Mouse (Mus musculus): ENCODE data around the gene Clcnkb.

The Clcnkb gene

DNA sequence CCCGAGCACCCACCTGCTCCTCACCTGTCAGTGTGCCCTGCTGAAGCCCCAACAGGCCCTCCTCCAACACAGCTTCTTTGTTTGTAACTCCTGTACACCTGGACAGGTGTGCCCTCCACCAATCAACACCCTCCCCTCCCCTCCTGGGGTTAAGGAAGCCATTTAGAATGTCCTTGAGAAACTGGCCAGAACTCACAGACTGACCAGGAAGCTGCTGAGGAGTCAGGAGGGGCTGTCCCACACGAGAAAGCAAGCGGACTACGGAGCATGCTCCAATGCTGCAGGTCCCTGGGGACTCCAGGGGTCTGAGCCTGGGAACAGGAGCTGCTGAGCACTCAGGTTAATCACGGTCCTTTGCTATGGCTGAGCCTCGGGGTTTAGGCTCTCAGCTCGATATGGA, at the start of gene Clcnkb:
Clcnkb (minus strand) TSS at position 91 of the 400 bp plus-strand sequence.
- DNase-seq: peak; percentile 68

DNA sequence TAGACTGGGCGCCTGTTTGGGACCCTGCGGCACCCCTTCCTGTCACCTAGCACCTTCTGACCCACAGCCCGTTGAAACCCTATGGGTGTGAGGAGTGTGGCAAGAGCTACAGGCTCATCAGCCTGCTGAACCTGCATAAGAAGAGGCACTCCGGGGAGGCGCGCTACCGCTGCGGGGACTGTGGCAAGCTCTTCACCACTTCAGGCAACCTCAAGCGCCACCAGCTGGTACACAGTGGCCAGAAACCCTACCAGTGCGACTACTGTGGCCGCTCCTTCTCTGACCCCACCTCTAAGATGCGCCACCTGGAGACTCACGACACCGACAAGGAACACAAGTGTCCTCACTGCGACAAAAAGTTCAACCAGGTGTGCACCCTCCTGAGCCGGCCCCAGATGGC, 48.9 kb upstream of the Clcnkb start:
- no peak for DNase-seq

DNA sequence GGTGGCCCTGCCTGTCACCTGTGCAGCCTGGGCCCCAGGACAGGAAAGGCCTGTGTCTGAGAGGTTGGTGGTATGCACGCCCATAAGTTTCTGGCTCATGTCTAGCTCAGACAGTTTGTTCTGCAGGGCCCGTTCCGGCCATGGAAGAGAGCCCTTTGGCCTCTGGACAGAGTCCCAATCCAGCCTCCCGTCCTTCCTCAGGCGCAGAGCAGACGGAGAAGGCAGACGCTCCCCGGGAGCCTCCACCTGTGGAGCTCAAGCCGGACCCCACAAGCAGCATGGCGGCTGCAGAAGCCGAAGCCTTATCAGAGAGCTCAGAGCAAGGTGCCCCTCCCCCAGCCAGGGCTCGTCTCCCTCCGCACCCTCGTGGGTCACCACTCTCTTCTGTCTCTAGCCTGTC, 47.7 kb upstream of the Clcnkb start:
- peak; percentile 71 for DNase-seq

DNA sequence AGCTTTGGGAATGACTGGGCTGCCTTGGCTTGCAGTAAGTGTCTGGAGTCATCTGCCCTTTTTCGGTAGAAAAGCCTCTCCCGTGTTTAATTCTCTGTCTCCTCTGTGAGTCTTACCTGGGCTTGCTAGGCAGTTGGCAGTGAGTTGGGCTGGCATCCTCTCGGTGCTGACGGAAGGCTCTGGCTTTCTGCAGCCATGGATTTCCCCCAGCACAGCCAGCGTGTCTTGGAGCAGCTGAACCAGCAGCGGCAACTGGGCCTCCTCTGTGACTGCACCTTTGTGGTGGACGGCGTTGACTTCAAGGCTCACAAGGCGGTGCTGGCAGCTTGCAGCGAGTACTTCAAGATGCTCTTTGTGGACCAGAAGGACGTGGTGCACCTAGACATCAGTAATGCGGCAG, 45.8 kb upstream of the Clcnkb start:
- DNase-seq: no peak

DNA sequence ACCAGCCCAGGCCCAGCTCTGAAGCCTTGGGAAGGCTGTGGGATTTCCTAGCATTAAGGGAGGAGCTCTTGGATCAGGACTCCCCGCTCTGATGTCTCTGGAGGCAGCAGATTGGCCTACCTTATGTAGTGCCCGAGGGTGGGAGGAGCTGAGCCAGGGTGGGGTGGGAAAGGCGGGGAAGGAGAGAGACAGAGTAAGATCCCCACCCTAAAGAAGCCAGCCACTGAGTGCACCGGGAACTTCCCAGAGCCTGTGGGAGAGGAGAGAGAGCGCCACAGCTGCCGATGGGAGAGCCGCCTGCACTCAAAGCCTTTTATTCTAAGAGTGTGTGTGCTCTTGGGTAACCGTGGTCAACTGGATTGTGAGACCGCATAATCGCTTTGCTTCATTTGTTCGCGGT, 45.3 kb upstream of the Clcnkb start:
- DNase-seq: no peak

DNA sequence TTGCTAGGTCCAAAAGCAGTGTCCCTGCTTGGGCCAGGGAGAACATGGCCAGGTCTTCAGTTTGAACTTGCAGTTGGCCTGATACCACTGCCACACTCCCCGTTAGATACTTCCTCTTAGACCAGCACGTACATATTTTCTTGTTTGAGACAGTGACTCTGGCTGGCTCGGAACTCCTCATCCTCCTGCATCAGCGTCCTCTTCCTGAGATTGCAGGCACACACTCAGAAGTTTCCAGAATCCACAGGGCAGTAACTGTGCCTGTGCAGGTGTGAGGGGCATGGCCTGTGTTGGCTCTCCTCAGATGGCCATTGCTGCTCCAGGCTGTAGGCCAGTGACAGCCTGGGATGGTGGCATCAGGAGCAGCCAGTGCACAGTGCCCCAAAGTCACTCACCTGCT, 44.7 kb upstream of the Clcnkb start:
- DNase-seq: no peak

DNA sequence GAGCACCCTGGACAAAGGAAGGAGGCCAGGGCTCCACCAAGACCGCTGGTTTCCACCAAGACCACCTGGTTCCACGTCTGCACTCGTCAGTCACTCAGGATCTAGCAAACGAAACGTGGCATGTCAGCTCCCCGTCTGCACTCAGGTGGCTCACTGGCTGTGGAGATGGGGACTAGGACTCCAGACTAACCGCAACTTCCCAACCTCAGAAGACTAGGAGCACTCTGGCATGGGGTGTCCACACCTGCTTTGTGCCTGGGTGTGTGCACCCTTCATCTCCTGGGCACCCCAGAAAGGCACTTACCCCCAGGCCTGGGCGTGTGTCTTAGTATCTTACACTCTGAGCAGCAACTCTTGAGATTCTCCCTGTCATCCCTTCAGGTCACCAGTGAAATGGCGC, 44.0 kb upstream of the Clcnkb start:
- no peak for DNase-seq

DNA sequence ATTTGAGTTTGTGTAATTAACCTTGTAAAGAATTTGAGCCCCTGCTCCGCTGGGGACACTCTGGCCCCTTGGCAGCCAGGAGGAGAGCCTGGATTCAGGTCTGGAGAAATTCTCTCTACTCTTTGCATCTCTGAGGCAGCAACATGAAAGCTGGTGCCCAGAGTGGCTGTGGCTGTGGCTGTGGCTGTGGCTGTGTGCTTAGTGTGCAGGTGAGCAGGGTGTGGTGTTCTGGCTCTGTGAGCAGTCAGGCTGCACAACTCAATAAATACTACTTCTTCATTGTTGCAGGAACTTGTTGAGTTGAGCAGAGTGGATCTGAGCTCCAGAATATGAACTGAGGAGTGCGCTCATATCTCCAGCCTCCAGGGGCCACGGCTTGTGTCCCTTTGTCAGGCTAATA, 43.1 kb upstream of the Clcnkb start:
- no peak for DNase-seq

DNA sequence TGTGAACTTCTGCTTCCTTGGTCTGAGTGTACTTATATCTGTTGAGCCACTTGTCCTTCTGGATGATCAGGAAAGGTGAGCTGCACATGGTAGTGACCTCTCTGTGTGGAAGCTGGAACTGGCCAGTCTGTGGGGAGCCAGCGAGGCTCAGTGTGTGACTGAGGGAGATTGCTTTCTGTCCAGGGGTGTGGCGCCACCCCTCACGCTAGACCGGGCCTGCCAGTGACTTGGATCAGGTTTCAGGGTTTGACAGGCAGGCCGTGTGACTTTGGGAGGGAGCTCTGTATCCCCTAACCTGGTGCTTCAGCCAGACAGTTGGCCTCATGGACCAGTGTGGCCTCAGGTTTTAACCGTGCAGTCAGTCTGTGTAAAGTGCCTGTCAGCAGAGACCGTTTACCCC, 42.4 kb upstream of the Clcnkb start:
- DNase-seq: peak; percentile 55

DNA sequence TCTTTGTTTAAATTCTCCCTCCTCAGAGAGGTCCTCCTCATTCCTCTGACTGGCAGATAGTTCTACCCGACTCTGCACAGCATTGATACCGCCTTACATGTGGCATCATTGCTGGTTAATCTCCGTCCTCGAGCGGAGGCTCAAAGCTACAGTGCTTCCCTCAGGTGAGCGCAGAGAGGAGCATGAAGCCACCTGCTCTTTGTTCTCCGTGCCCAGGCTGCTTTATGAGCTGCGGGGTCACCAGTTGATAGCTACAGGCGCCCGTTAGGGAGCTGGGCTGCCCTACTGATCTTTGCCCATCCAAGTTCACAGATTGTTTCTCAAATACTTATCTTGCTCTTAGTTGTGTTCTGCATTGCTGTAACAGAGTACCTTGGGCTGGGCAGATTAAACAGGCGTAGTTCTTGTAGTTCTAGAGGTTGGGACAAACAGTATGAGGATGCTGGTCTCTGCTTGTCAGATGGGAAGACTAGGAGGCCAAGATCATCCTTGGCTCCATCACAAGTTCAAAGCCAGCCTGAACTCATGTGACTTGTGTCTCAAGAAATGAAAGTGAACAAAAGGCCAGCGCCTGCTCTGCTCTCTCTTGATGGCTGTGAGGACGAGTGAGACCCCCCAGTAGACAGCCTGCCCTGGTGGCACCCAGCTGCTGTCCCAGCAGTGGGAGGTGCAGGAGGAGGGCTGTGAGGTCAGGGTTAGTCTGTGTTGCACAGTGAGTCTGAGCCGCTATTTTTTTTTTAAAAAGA, 40.6 kb upstream of the Clcnkb start:
- DNase-seq: no peak

DNA sequence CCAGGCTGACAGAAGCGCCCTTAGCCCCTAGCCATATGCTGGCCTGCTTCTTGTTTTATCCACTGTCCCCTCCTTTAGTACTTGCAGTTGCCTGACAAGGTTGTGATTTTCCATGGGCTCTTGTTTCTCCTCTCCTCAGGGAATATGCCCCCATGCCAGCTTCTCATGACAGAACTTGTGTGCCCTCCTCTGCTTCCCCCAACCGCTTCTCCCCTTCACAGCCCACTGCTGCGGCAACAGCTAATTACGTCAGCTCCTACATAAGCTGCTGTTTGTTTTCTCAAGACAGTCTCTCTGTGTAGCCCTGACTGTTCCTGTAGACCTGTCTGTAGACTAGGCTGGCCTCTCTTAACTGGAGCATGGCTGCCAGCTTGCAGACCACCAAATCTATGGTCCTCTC, 39.7 kb upstream of the Clcnkb start:
- no peak for DNase-seq

DNA sequence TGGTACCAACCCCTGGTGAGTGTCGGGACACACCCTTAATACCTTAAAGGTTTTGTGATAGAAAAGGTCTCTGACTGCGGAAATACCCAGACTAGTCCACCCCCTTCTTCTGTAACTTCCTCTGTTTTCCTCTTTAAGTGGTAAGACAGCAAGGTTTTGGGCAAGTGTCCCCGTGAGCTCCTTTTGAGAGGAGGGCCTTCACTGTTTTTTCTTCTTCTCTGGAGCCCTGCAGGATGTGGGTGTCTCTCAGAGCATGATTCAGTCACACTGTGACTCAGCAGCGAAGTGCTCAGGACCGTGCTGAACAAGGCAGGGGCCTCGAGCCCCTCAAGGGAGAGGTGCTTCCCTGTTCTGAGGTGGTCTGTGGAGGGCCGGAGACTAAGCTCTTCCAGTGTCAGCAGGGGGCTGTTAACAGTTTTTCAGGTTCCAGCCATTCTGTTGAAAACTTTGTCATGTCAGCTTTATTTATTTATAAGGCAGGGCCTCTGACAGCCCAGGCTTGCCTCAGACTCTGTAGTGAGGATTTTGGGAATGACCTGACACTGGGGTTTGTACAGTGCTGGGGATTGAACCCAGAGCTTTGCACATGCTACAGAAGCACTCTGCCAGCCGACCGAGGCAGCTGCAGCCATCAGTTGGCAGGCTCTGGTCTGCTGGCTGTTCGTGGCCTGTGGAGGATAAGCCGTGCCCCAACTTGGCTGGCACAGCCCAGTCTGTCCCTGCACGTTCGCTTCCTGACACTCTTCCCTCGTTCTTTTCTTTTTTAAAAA, 39.0 kb upstream of the Clcnkb start:
- DNase-seq: no peak

DNA sequence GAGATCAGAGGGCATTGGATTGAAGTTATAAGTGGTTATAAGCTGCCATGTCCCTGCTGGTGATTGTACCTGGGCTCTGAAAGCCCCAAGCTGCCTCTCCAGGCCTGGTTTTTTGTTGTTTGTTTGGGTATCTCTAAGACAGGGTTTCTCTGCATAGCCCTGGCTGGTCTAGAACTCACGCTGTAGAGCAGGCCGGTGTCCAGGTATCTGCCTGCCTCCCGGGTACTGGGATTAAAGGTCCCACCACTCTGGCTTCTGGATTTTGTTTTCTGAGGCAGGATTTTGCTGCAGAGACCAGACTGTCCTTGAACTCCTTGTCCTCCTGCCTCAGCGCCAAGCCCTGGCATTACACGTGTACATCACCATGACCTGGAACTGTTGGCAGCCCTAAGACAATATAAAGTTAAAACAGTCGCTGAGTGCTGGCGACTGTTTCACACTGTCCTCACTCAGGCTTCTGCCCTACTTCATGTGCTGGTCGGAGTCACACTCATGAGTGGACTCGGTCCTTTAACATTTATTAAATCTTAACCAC, 36.2 kb upstream of the Clcnkb start:
- no peak for DNase-seq

DNA sequence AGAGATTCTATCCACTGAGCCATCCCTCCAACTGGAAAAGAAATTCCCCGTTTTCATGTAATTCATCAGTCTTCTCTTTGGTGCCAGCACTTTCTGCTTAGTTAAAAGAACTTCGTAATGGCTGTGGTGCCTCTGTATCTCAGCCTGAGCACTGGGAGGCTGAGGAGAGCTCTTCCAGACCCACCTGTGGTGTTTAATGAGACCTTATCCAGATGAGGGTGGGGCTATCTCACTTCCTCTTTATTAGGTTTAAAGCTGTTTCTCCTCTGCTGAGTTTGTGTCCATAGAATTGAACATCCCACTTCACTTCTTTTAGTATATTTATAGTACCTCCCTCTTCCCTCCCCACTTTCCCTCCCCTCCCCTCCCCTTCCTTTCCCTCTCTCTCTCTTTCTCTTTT, 35.4 kb upstream of the Clcnkb start:
- no peak for DNase-seq

DNA sequence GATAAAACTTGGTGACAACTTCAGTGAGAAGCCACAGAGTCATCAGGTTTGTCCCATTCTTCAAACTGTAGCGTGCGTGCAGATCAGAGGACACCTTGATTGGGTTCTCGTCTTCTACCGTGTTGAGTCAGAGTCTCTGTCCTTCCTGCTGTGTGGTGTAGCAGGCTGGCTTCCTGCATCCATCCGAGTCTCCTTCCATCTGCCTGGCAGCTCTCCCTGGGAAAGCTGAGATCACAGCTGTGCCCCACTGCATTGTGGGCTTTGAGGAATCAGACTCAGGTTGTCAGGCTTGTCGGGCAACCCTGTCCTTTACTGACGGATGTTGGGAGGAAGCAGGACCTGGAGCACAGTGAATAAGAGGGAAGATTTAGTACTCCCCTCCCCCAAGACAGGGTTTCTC, 30.4 kb upstream of the Clcnkb start:
- no peak for DNase-seq

DNA sequence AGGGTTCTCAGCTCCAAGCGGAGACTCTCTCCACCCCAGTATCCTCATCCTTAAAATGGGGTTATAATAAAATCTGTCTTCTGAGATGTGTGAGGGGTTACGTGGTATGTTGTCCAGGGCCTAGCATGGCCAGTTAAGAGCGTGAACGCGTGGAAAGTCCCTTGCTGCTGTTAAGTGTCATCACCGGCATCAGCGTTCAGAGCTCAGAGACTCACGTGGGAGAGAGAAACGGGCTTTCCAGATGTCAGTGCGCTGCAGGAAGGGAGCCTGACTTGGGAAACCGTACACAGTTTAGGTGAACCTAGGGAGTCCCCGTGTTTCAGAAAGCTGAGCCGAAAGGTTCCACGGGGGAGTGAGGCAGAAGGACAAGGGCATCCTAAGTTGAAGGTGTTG, 29.5 kb upstream of the Clcnkb start:
- no peak for DNase-seq

DNA sequence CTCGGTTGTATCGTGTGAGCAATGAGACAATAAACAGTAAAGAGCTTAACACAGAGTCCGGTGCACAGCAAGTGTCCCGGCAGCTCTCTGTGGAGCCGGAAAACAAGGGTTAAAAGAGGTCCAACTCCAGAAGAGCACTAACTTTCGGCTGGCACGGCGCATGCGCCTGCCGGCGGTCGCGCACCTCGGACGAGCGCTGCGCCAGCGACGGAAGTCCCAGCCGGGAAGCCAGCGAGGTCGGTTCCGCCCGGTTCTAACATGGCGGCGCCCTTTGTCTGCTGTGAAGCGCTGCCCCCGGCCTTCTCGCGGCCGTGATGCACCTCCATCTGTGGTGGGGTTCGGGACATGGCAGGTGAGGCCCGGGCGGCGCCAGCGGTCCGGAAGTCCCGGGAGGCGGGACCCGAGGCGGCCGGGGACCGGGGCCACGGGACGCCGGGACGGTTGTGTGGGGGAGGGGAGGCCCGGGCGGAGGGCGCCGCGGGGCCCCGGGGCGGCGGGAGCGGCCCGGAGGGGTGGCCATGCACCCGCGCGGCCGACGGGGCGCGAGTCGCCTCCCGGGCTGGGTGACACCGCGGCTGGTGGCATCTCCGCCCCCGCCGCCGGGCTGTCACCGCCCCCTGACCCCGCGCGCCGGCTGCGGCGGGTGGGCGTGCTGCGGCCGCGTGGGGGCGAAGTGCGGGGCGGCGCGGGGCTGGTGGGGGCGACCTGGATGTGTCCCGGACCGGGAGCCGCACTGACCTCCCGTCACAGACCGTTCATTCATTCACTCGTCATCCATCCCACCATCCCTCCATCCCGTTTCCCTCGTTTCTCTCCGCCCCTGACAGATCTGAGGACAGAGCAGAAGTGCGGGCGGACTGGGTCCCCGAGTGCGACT, 28.9 kb upstream of the Clcnkb start, which contains the start of gene Zbtb17:
Zbtb17 (plus strand) TSS at position 204 of the 877 bp plus-strand sequence.
- DNase-seq: peak; percentile 93

DNA sequence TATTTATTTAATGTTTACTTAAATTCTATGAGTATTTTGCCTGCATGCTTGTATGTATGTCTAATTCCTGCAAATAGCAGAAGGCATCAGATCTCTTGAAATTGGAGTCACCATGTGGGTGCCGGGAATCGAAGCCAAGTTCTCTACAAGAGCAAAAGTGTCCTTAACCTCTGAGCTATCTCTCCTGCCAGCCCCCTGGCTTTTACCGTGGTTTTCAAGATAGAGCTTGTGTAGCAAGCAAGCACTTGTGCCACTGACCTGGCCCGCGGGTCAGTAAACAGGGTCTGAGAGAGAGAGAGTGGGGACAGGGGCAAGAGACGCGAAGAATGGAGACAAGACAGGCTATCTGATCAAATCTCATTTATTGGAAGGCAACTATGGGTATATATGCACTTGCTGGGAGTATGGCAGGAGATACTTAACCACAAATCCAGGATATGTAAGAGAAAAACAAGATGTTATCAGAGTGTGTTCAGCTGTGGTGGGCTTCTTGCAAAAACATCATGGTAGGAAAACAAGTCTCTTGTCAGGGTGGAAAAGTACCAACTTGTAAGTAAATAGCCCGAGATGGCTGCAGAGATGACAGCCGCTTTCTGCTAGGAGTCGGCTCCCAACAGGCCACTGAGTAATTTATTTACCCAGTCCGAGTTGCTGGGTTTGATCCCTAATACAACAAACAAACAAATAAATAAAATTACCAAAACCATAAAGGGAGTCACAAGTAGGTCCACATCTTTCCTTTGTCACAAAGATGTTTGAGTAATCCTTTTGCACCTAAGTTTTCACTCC, 28.0 kb upstream of the Clcnkb start:
- no peak for DNase-seq

DNA sequence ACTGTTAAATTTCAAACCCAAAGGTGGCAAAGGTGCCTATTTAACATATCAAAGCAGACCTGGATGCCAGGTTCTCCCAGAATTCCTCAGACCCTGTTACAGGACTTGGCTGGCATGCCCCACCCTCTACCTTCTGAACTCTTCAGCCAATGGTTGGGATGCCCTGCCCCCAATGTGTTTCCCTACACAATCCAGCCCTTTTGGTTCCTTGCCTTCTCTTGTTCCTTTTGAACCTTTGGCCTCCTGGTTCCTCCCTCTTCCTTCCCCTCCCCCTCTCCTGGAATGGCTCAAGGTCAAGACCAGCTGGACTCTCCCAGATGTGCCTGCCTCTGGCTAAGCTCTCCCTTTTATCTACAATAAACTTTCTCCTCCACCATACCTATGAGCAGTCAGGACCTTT, 25.1 kb upstream of the Clcnkb start:
- DNase-seq: peak; percentile 79

DNA sequence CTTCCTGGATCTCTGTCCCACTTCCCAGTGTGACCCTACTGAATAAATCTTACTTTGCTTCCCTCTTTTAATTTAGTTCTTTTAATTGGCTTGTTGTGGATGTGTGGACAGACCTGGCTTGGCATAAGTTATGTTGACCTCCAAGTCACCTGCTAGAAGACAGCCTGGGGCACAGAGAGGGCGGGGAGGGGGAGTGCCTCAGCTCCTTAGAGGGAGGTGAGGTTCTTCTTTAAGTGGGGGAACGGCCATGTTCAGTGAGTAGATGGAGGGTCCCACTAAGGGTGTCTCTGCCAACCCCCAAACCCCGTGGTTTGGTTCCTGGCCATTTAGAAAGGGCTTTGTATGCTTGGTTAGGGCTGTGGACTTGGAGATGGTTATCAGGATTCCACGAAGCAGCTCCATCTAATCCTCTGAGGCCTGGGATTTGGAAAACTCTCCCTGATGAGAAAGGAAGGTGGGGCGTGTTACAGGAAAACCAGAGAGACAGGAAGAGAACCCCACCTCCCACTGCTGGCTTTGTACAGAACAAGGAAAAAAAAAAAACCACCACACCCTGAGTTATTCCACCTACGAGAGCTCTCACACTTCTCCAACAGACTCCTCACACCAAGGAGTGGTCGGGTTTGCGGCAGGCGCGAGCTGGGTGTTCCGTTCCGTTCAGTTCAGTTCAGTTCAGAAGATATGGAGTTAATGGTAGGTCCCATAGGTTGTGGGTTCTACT, 23.4 kb upstream of the Clcnkb start:
- peak; percentile 54 for DNase-seq

DNA sequence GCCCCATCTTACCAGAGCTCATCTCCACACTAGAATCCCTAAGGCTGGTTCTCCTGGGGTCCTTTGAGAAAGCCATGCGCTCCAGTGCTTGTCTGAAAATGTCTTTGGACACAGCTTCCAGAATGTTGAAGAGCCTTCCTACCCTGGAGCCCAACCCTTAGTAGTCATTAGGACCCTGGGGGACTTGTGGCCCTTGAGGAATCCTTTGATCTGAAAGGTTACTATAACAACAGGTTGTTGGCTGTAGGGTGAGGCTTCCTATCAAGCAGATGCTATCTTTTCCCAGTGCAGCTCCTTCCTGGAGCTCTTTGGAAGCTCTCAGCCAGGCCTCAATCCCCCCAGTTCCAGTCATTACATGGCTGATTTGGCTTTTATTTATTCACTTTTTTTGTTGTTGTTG, 20.2 kb upstream of the Clcnkb start, which contains the start of gene Srarp:
Srarp (minus strand) TSS at position 132 of the 400 bp plus-strand sequence.
- no peak for DNase-seq

DNA sequence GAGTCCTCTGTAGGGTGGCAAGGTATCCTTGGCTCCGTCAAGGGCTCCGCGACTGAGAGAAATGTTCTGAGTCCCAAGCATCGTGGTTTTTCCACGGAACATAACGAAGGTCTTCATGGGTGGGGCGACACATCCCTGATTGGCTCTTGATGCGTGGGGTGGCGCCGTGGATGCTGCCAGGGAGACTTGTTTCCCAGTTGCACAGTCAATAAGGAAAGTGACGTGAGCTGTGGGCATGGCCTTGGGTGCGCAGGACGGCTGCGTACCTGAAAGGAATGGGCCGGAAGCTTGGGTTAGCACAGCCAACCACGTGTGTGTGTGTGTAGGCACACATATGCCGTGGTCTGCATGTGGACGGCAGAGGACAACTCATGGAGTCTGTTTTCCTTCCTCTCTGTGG, 17.4 kb upstream of the Clcnkb start:
- DNase-seq: no peak

All from kidney, postnatal 14 days (tissue).